Mouse (Mus musculus) lung, embryonic 16.5 days (tissue): ENCODE results near the gene Snai1. TPM values are rescaled to one million over a fixed set of nuclear protein-coding genes. Genes with fewer than 3 reads are reported as not detected.
A peak's percentile ranks its signal among the peaks of the same experiment; 100 is the strongest.

Experiments
- ATAC-seq: fragments of 200-750 bp; cut with Nextera tagmentation; 2 replicates; pipeline ENCODE4 v1.8.0; 2017; ENCODE audit warnings: low read depth, mild to moderate bottlenecking, moderate library complexity
- H3K27ac ChIP-seq: fragments of 300-500 bp; sonication (generic); 2 replicates; pipeline ENCODE4 v1.5.1; 2014; ENCODE audit warnings: mild to moderate bottlenecking, control low read depth, low read length
- H3K27me3 ChIP-seq: fragments of 300-500 bp; sonication (generic); 2 replicates; pipeline ENCODE4 v1.6.1; 2014; ENCODE audit warnings: low read depth, low read length, mixed read lengths; ENCODE audit not compliant: control insufficient read depth, insufficient read depth
- H3K36me3 ChIP-seq: fragments of 300-500 bp; sonication (generic); 2 replicates; pipeline ENCODE4 v1.6.1; 2014; ENCODE audit warnings: low read length; ENCODE audit not compliant: control insufficient read depth, insufficient read depth
- H3K4me1 ChIP-seq: fragments of 300-500 bp; sonication (generic); replicated peaks from 2 replicates; pipeline ENCODE4 v1.6.1; 2014; ENCODE audit warnings: low read length, mixed read lengths; ENCODE audit not compliant: control insufficient read depth, insufficient read depth
- H3K4me2 ChIP-seq: fragments of 300-500 bp; sonication (generic); 2 replicates; pipeline ENCODE4 v1.6.1; 2014; ENCODE audit warnings: low read depth, low read length, control low read depth
- H3K4me3 ChIP-seq: fragments of 300-500 bp; sonication (generic); 2 replicates; pipeline ENCODE4 v1.5.1; 2014; ENCODE audit warnings: mild to moderate bottlenecking, low read length, control low read depth
- H3K9ac ChIP-seq: fragments of 300-500 bp; sonication (generic); 2 replicates; pipeline ENCODE4 v1.6.1; 2014; ENCODE audit warnings: low read length, control low read depth
- H3K9me3 ChIP-seq: fragments of 300-500 bp; sonication (generic); 2 replicates; pipeline ENCODE4 v1.6.1; 2016; ENCODE audit warnings: low read length; ENCODE audit not compliant: control insufficient read depth
- WGBS: fragments of 180-500 bp; shearing (Covaris S2); extraction: QIAGEN DNeasy Blood & Tissue Kit; methylation state at CpG from one replicate; pipeline ENCODE4 v1.1.7; 2014; 5-methylcytosine and 5-hydroxymethylcytosine counted together
- polyA plus RNA-seq: library from polyadenylated mRNA; unstranded; fragments of >200 nt; fragmentation: Nextera tagmentation; extraction: Ambion mirVana; gene quantifications from 2 replicates; pipeline ENCODE4 v1.2.1, GENCODE M21; 2015

Gene Snai1
- 120 and 130 TPM in 2 replicates for polyA plus RNA-seq

DNA sequence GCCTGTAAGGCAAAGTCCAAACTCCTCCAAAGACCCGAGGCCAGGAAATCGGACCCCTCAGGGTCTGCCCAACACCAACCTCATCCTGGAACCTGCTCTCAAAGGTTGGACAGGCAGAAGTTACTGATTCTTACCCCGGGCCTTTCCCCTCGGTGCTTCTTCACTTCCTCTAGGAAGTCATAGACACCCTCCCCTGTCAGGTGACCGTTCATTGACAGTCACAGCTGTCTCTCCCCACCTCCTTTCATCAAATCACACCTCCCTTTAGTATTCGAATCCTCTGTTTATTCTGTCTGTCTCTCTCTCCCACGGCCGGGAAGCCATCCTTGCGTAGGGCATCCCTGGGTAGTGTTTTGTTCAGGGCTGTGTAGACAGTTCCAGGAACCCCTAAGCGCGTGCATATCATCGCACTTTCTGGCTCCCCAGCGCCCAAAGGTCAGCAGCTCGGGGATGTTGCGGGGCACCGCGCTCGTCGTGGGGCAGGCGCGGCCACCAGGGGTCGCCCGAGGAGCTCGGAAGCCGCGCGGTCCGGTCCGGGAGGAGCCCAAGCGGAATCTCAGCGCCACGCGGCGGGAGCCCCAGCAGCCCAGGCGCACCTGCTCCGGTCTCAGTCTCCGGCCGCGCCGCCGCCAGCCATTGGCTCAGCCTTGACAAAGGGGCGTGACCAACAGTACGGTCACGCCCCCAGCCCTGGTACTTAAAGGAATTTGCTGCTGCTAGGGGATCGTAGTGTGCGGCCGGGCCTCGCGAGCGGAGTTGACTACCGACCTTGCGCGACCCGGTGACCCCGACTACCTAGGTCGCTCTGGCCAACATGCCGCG lies at the start of gene Snai1:
Gene Snai1 (plus strand): TSS at position 720 of the 822 bp plus-strand sequence.
- peak within 1 kb of the TSS; percentile 96 for H3K27ac ChIP-seq
- peaks cover 6% of the 10 kb centered on the region for H3K36me3 ChIP-seq
- peak within 1 kb of the TSS; percentile 76 for H3K4me3 ChIP-seq
- H3K4me2 ChIP-seq: peak within 1 kb of the TSS; percentile 89
- H3K9ac ChIP-seq: peak within 1 kb of the TSS; percentile 80
- peak; percentile 97 for ATAC-seq
- H3K9me3 ChIP-seq: no peaks in the 10 kb centered on the region
- under 1% methylated on average over 58 of the region's 58 CpGs for WGBS
- peaks cover 7% of the 10 kb centered on the region for H3K27me3 ChIP-seq
- peaks cover 19% of the 10 kb centered on the region for H3K4me1 ChIP-seq

- Histone ChIP-seq H3K9ac (peak overlapping the region; percentile 94), H3K4me3 (no peak overlapping the region), H3K27ac (no peak overlapping the region), H3K4me1 (peaks cover 18% of the 10 kb centered on the region), H3K36me3 (no peaks in the 10 kb centered on the region), H3K27me3 (no peaks in the 10 kb centered on the region), H3K9me3 (no peaks in the 10 kb centered on the region), H3K4me2 (peak overlapping the region; percentile 72; the same call in 1 of the 2 replicates)
- WGBS: 73% methylated on average over 4 of the region's 4 CpGs
- no peak for ATAC-seq
Observed at GRCm38 (mm10) chr2:167490813-167491525, 47.0 kb upstream of the Snai1 start.

DNA sequence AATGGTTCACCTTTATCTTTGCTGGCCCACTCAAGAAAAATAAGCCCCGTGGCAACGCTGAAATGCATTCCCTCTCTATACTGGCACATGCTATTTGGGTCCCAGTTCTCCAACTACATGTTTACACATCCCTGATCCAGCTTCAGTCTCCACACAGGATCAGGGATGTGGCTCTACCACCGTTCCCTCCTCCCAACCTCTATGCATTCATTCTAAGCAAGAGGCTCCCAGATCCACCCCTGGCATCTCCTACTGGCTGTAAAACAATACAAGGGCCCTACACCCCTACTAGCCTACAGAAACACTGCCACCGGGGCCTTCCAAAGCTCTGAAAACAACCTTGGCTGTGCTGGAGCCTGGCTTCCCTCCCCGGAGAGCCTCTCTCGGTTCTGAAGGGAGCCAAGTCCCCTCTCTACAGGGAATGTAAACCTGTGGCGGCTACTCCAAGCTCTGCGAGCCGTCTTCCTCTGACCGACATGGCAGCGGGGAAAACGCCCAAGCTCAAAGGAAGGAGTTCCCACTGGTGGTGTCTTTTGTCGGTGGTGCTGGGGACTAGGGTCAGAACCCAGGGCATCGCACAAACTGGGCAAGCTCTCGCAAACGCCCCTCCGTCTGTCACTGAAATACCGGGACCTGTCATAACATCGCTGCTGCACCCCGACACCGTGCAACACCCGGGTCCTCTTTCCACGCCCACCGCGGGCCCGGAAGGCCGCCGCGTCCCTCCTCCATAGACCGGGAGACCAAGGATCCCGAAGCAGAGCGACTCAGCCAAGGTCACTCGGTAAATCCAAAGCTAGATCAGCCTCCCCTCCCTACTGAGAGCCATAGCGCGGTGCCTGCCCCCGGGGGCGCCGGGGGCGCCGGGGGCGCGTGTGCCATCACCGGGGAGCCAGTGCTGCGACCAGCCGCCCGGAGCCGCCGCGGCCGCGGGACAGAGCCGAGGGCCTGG lies 46.0 kb upstream of the Snai1 start, which contains the start of gene Rnf114:
Gene Rnf114 (plus strand): TSS at position 889 of the 952 bp plus-strand sequence.
- peak within 1 kb of the TSS; percentile 94 for H3K9ac ChIP-seq
- peak; percentile 52 for ATAC-seq
- no peaks in the 10 kb centered on the region for H3K36me3 ChIP-seq
- no peaks in the 10 kb centered on the region for H3K27me3 ChIP-seq
- 2% methylated on average over 51 of the region's 52 CpGs for WGBS
- no peaks in the 10 kb centered on the region for H3K9me3 ChIP-seq
- peak within 1 kb of the TSS; percentile 72 for H3K4me2 ChIP-seq
- H3K4me3 ChIP-seq: peak within 1 kb of the TSS; percentile 97
- peak within 1 kb of the TSS; percentile 95 for H3K27ac ChIP-seq
- peaks cover 18% of the 10 kb centered on the region for H3K4me1 ChIP-seq

DNA sequence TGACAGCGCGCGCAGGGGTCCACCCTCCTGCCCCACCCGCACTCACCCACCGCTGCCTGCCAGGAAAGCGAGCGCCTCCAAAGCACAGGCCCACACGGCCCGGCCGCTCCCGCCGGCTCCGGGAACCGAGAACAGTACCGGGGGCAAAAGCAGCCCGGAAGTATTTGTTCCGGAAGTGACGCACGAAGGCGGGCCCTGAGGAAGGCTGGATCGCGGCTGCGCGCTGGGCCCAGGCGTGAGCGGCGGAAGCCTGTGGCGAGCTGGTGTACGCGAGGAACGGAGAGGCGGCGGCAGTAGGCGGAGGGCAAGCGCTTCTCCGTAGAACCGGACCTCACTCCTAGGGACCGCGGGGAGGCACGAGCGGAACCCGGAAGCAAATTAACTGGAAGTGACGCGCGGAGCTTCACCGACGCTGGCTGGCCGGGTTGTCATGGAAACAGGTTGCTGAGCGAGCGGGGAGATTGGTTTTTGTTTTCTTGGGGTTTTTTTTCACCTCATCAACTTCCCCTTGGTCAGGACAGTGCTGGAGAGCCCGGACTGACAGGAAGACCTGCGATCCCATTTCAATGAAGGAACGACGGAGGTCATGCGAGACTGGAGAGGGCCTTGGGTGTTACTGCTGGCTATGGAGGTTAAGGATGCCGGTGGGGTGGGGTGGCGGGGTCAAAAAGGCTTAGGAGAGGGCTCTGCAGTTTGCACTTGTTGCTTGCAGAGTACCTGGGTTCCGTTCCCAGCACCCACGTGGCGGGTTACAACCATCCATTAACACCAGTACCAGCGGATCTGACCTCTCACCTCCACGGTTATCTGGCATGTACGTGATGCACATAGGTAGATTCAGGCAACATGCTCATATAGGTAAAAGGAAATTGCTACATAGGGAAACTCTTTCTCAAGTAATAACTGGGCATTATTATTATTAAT lies 45.0 kb upstream of the Snai1 start, which contains the start of gene Spata2:
Gene Spata2 (minus strand): TSS at position 175 of the 924 bp plus-strand sequence.
- Histone ChIP-seq H3K4me1 (peaks cover 18% of the 10 kb centered on the region), H3K36me3 (no peaks in the 10 kb centered on the region), H3K27ac (peak within 1 kb of the TSS; percentile 95), H3K27me3 (no peaks in the 10 kb centered on the region), H3K4me3 (peak within 1 kb of the TSS; percentile 97), H3K4me2 (peak within 1 kb of the TSS; percentile 72), H3K9me3 (no peaks in the 10 kb centered on the region), H3K9ac (peak within 1 kb of the TSS; percentile 94)
- peak; percentile 88 for ATAC-seq
- 1% methylated on average over 63 of the region's 63 CpGs for WGBS

DNA sequence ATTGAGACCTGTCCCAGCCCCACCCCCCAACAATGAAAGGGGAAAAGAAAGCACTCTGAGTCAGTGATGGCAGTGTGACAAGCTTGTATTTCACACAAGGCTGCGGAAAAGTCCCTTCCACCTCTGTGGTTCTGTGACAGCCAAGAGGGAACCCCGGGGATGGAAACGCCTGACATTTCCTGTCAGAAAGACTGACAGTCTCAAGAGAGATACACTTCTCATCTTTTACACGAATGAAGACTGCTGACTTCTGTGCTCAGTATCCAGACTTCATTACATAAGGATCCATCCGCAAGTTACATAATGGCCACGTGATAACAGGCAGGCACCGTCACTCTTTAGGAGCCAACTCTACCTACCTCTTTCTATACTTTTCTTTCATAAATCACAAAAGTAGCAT lies 41.6 kb upstream of the Snai1 start:
- H3K27ac ChIP-seq: no peak overlapping the region
- H3K4me3 ChIP-seq: no peak overlapping the region
- no peak overlapping the region for H3K9ac ChIP-seq
- H3K36me3 ChIP-seq: no peaks in the 10 kb centered on the region
- H3K27me3 ChIP-seq: no peaks in the 10 kb centered on the region
- WGBS: 79% methylated on average over 7 of the region's 7 CpGs
- peaks cover 11% of the 10 kb centered on the region for H3K4me1 ChIP-seq
- no peaks in the 10 kb centered on the region for H3K9me3 ChIP-seq
- no peak overlapping the region for H3K4me2 ChIP-seq
- no peak for ATAC-seq

DNA sequence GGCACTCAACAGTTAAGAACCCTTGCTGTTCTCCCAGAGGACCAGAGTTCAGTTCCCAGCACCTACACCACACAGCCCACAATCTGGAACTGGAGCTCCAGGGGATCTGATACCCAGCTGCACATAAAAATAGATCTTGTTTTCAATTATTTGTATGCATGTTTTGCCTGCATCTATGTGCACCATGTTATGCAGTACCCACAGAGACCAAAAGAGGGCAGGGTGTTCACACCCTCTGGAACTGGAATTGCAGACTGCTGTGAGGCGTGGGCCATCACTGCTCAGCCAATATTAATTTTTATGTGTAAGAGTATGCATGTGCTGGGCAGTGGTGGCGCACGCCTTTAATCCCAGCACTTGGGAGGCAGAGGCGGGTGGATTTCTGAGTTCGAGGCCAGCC lies 40.7 kb upstream of the Snai1 start:
- Histone ChIP-seq H3K4me1 (peaks cover 5% of the 10 kb centered on the region; the same call in 1 of the 2 replicates), H3K9me3 (no peaks in the 10 kb centered on the region), H3K36me3 (no peaks in the 10 kb centered on the region), H3K4me3 (no peak overlapping the region), H3K4me2 (no peak overlapping the region), H3K9ac (no peak overlapping the region), H3K27me3 (no peaks in the 10 kb centered on the region), H3K27ac (no peak overlapping the region)
- ATAC-seq: no peak
- WGBS: 60% methylated on average over 5 of the region's 5 CpGs

DNA sequence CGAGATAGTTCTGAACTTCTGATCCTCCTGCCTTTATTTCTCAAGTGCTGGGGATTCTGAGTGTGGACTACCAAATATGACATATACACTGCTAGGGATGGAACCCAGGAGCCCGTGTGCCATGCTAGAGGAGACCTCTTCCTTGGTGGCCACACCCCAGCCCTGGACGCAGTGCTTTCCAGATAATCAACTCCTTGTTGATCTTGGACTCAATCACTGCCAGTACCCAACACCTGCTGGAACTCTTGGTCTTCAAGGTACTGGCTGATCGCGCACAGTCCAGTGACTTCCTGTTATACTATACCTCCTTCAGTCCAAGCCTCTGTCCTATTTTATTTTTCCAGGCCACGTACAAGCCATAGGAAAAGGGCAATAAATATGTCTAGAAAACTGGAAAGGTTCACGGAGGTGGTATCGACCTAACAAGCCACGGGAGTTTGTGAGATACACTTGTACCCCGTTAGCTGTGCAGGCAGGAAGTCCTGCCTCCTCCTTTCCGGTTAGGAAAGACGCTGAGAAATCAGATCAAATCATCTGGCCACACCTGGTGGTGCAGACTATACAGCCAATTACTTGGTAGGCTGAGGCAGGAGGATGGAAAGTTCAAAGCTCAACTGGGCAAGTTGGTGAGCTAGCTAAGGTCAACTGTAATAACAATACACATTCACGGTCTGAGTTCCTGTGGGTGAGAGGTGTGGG lies 35.3 kb upstream of the Snai1 start:
- Histone ChIP-seq H3K36me3 (0 out of 2 replicates have a peak, but pooled peaks cover 2% of the 10 kb centered on the region), H3K4me2 (peak overlapping the region; percentile 71), H3K9me3 (no peaks in the 10 kb centered on the region), H3K9ac (peak overlapping the region; percentile 93), H3K4me3 (peak overlapping the region; percentile 91), H3K27me3 (no peaks in the 10 kb centered on the region), H3K4me1 (peaks cover 32% of the 10 kb centered on the region), H3K27ac (peak overlapping the region; percentile 83)
- 38% methylated on average over 13 of the region's 13 CpGs for WGBS
- no peak for ATAC-seq
